Mouse (Mus musculus): Measurements from ENCODE around the gene Tdrd1. TPM values are rescaled to one million over a fixed set of nuclear protein-coding genes. Genes with fewer than 3 reads are reported as not detected.

Tdrd1 gene
- total and polyA plus RNA-seq, 3 experiments, result not detected

GRCm38 (mm10) chr19:56873816-56874600, 48.0 kb downstream of the Tdrd1 start, which contains the start of gene Vwa2:
TSS of gene Vwa2 (plus strand) at chr19:56874249.
- Histone ChIP-seq H3K36me3 (ENCODE audit: control insufficient read depth in 1 of 2, insufficient read depth in 2 of 2, low read length in 2 of 2) (no peaks in the 10 kb centered on the region), H3K9me3 (replicated peaks; ENCODE audit: insufficient read depth, low read length) (no peaks in the 10 kb centered on the region), H3K27me3 (ENCODE audit: control insufficient read depth in 1 of 2, insufficient read depth in 2 of 2, low read length in 2 of 2) (0 out of 4 replicates have a peak, but pooled peaks cover 0 to 1% of the 10 kb centered on the region in 2 experiments), H3K9ac (ENCODE audit: control insufficient read depth, low read depth, low read length, poor library complexity, severe bottlenecking) (no peak within 1 kb of the TSS), H3K4me1 (ENCODE audit: control insufficient read depth in 1 of 2, insufficient read depth in 2 of 2, low read length in 2 of 2) (no peaks in the 10 kb centered on the region), H3K79me2 (ENCODE audit: control insufficient read depth, insufficient read depth, low read length, poor library complexity) (no peaks in the 10 kb centered on the region), H3K4me3 (ENCODE audit: control insufficient read depth in 1 of 2, insufficient read depth in 1 of 2, low read depth in 2 of 2, low read length in 2 of 2) (no peak within 1 kb of the TSS), H3K27ac (ENCODE audit: control insufficient read depth, low read depth, low read length) (no peak within 1 kb of the TSS)
- TF ChIP-seq GABPA (IDR thresholded peaks at IDR 0.05; ENCODE audit: low read depth, low read length), result no peak
- no peak for TF ChIP-seq SMC3 (IDR thresholded peaks at IDR 0.05; ENCODE audit: low read depth, low read length)
- DNase-seq (ENCODE audit: low read depth, low spot score), result no peak

- no peak for DNase-seq (ENCODE audit: low read depth, low spot score)
- Histone ChIP-seq H3K4me3 (ENCODE audit: control insufficient read depth in 1 of 2, insufficient read depth in 1 of 2, low read depth in 2 of 2, low read length in 2 of 2) (no peak overlapping the region), H3K4me1 (ENCODE audit: control insufficient read depth in 1 of 2, insufficient read depth in 2 of 2, low read length in 2 of 2) (no peaks in the 10 kb centered on the region), H3K27me3 (ENCODE audit: control insufficient read depth in 1 of 2, insufficient read depth in 2 of 2, low read length in 2 of 2) (0 out of 4 replicates have a peak, but pooled peaks cover 0 to 1% of the 10 kb centered on the region in 2 experiments), H3K27ac (ENCODE audit: control insufficient read depth, low read depth, low read length) (no peak overlapping the region), H3K9me3 (replicated peaks; ENCODE audit: insufficient read depth, low read length) (no peaks in the 10 kb centered on the region), H3K79me2 (ENCODE audit: control insufficient read depth, insufficient read depth, low read length, poor library complexity) (no peaks in the 10 kb centered on the region), H3K36me3 (ENCODE audit: control insufficient read depth in 1 of 2, insufficient read depth in 2 of 2, low read length in 2 of 2) (no peaks in the 10 kb centered on the region), H3K9ac (ENCODE audit: control insufficient read depth, low read depth, low read length, poor library complexity, severe bottlenecking) (no peak overlapping the region)
- TF ChIP-seq MAX (IDR thresholded peaks at IDR 0.05; ENCODE audit: low read length) (no peak), TCF12 (IDR thresholded peaks at IDR 0.05; ENCODE audit: low read depth, low read length) (no peak), KAT2A (conservative IDR thresholded peaks at IDR 0.05; ENCODE audit: low read depth, low read length) (no peak), MYC (IDR thresholded peaks at IDR 0.05; ENCODE audit: low read depth, low read length) (no peak), JUND (IDR thresholded peaks at IDR 0.05; ENCODE audit: low read depth, low read length) (no peak), POLR2AphosphoS5 (IDR thresholded peaks at IDR 0.05; ENCODE audit: borderline replicate concordance, low read depth, low read length) (no peak), RAD21 (IDR thresholded peaks at IDR 0.05; ENCODE audit: low read depth, low read length) (no peak), MYB (IDR thresholded peaks at IDR 0.05; ENCODE audit: low read depth, low read length) (no peak), ZNF384 (IDR thresholded peaks at IDR 0.05; ENCODE audit: low read depth, low read length) (no peak), ELF1 (IDR thresholded peaks at IDR 0.05; ENCODE audit: low read depth, low read length) (no peak), ZKSCAN1 (IDR thresholded peaks at IDR 0.05; ENCODE audit: low read depth, low read length) (no peak), NRF1 (IDR thresholded peaks at IDR 0.05; ENCODE audit: insufficient read depth, low read depth, low read length, poor library complexity, severe bottlenecking) (no peak), NELFE (IDR thresholded peaks at IDR 0.05; ENCODE audit: low read depth, low read length) (no peak), HCFC1 (IDR thresholded peaks at IDR 0.05; ENCODE audit: low read depth, low read length) (no peak), RCOR1 (IDR thresholded peaks at IDR 0.05; ENCODE audit: low read depth, low read length) (no peak), TAL1 (IDR thresholded peaks at IDR 0.05; ENCODE audit: low read length) (no peak)
Measured at GRCm38 (mm10) chr19:56874601-56875315, 48.7 kb downstream of the Tdrd1 start.

Measured in MEL (cell line).